Mouse (Mus musculus): Measurements from ENCODE around the gene Cend1.

The Cend1 gene

DNA sequence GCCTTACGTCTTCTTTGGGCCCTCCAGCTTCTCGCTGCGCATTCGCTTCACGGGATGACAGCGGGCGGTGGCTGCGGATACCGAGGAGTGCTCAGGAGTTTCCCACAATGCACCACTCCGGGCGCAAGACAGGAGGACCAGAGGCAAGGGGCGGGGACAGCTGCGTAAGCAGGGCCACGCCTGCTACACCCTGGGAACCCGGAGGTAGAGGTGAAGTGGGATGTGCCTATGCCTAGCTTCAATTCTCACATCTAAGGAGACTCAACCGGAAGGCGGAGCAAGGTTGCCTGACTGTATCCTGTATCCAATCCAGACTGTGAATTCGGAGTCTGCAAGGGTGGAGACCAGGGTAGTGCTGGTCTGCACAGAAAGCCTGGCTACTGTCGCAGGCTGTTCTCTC lies at the start of gene Cend1:
Gene Cend1, minus strand, starts transcription at position 182 of the 400 bp plus-strand sequence.
- peak; percentile 77 for DNase-seq (ENCODE audit: low read depth, low spot score)

DNA sequence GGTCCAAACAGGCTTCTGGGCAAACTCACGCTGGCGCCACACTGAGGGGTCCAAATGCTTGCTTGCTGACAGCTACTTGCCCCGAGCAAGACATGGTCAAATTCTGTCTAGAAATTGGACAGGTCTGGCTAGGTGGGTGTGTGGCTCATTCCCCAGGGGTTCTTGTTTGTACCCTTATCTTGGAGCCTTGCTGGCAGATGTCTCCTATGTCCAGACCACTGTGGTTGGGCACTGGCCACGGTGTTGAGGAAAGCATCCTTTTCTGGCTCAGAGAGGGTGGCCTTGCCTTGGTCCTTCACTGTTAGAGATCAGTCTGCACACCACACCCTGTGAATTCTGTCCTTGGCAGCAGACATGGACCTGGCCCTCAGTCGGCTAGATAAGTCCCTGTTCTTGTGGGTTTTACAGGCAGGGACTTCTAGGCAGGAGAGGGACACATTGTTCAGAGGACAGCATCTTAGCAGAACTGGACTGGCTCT lies 49.0 kb upstream of the Cend1 start:
- DNase-seq (ENCODE audit: low read depth, low spot score), result no peak

DNA sequence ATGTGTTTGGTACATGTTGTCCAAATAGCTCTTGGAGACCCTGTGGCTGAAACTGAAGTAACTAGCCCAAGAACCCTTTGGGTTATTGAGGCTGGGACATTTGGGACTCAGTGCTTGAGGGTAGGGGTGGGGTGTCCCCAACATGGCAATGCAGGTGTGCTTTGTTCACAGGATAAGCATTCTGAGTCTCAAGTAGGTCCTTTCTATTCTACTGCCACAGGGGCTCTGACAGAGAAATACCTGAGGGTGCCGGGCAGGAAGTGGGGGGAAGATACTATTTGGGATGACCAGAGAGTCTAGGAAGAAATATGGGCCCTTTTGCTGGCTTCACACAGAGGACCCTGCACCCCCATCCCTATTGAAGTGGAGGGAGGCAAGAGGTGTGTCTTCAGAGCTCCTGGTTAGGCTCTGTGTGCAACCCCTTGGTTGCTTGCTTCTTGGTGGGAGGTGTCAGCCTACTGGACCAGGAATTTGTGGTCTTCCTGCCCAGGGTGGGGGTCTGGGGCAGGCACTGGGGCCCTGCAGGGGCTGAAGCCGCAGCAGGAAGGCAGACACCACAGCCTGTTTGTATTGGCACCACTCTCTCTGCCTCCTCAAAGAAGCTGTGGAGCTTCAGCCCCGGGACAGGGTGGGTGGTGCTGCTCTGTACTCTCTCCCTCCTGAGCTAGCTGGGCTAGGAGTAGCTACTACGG lies 48.4 kb upstream of the Cend1 start:
- no peak for DNase-seq (ENCODE audit: low read depth, low spot score)

DNA sequence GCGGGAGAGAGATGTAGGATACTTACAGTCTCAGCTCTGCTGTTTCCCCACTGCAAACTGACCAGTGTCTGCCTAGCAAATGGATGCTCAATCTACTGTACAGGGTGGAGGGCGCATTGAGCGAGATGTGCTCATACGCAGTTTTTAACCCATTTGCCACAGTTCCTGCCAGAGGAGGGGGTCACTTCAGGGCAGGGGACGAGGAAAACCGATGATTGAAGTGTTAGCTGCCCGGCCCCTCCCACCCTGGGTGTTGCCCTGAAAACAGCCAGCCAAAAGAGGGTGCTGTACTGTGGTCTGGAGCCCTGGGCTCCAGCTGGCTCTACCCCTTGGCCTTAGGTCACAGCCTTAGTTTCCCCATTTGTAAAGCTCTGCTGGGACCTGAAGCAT lies 47.7 kb upstream of the Cend1 start:
- no peak for DNase-seq (ENCODE audit: low read depth, low spot score)

DNA sequence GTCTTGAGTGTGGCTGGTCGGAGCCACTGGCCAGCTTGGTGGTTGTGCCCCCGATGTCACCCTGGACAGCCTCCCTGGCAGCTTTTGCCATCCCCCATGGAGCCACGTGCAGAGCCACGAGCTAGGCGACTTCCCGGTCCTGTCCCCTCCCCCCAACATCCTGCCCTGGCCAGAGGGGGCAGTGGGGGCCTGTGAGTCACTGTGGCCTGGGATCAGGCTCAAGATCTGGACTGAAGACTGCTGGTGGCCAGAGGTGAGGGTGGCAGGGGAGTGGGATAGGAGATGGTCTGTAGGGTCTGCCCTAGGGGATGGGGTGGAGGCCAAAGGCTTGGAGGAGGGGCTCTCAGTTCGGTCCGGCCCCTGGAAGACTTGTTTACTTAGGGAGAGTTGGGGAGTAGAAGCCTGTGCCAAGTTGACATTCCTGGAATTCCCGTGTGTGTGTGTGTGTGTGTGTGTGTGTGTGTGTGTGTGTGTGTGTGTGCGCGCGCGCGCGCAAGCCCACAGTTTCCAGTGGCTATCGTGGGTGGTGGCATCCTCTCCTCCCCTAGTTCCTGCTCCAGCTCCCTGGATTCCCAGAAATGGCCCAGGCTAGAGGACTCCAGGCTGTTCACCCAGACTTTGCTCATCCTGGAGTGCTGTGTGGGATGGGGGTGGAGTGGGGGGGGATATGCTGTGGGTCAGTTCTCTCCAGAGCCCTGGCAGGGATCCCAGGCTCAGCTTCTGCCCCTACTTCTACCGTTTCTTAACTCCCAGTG lies 47.1 kb upstream of the Cend1 start:
- DNase-seq (ENCODE audit: low read depth, low spot score), result no peak

DNA sequence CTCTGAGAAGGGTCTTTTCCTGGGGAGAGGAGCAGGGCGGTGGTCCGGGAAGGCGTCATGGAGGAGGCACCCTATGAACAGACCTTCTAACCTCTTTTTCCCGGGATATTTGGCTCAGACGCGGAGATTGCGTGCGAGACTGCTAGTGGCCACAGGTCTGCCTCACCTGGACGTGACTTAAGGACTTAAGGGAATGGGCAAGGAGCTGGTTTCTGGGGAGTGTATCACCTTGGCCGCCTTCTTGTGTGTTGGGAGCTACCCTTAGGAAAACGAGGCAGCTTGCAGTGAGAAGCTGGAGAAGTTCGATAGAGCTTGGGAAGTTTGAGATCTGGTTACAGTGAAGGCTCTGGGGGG lies 46.5 kb upstream of the Cend1 start:
- no peak for DNase-seq (ENCODE audit: low read depth, low spot score)

DNA sequence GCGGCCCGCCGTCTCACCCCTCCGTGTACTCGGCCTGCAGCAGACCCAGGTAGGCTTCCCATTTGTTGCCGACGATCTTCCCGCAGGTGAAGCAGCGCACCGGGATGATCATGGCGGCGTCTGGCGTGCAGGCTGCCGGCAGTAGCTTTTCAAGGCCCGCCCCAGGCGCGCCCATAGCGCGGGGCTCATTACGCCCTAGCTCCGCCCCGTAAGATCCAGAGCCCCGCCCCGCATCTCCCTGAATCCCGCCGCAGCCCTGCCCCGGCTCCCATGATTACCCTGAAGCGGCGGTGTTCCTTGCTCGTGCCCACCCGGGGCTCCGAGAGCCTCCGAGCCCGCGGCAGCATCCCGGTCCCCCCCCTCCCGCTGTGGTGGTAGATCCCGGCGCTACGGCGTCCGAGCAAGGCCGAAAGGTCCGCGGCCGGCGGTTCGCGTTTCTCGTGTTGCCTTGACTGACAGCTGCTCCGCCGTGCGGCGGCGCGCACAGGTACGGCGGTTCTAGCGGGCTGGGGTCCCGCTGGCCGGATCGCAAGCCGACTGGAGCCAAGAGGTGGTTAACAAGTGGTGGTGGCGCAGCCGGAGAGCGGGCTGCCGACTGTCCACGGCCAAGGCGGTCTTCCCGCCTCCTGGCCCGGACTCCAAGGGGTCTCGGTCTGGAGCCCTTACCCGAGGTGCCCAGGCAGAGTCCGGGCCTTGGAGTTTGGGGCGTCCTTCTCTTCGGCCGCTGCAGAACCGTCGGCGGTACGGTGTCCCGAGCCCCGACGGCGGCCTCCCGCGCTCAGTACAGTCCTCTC lies 45.9 kb upstream of the Cend1 start, which contains the start of the genes Polr2l and Tspan4:
Gene Polr2l, minus strand, starts transcription at position 122 of the 794 bp plus-strand sequence.
Gene Tspan4, plus strand, starts transcription at position 230 of the 794 bp plus-strand sequence.
- peak; percentile 81 for DNase-seq (ENCODE audit: low read depth, low spot score)

DNA sequence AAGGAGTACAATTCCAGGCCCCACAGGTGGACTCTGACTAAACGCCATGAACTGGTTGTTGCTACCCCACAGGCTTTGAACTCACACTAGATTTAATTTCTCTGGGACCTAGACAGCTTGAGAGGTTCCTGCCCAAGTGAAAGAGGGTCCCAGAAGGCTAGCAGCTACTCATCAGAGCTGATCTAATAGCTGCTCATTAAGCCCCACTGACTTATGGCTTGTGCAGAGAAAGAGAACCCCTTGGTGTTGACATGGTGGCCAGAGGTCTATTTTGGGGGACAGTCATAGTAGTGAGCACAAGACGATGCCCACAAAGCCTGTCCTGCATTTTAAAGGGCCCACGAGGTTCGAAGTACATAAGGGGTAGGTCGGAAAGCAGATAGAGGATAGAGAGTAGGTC lies 44.9 kb upstream of the Cend1 start:
- DNase-seq (ENCODE audit: low read depth, low spot score), result no peak

DNA sequence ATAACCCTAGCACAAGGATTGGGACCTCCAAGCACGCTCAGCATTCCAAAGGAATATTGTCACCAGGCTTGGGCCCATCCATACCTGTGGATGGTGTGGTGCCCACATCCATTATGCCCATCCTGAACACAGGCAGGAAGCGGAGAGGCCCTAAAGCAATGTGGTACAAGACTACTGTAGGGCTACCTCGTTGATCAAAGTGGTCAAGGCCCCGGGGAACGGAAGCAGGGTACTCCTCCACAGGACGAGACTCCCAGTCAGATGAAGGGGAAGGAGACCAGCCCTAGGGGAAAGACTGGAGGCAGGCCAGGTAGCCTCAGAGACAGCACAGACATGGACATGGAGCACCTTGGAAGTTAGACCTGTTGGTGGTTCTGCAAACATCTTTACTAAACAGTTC lies 43.5 kb upstream of the Cend1 start:
- DNase-seq (ENCODE audit: low read depth, low spot score), result no peak

DNA sequence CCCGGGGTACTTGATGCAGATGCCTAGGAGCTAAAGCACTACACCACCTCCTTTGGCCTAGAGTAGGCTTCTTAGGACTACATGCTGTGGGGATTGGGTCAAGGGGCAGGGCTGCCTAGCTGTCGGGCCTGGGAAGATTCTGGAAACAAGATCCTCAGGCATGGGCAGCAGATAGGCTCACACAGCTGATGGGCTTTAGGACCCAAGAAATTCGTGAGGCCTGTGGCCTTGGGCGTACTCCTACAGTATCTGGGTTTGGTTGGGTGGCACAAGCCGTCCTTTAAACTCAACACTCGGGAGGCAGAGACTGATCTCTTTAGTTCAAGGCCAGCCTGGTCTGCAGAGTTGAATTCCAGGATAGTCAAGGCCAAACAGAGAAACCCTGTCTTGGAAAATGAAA lies 42.9 kb upstream of the Cend1 start:
- no peak for DNase-seq (ENCODE audit: low read depth, low spot score)

DNA sequence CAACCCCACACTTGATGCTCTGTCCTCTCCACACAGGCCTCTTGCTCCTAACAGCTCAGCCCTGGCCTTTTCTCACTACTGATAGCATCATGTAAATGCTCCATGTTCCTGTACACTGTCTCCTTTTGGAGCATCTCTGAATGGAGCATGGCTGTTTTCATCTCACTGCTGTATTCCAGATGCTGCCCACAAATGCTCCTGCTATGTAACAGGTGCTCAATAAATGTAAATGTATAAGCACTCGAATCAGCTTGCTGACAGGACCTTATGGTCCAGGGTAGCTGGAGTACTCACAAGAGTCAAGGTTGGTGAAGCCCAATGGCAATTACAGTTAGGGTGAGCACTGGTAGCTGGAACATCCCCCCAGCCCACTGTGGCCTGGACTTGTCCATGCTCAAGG lies 41.9 kb upstream of the Cend1 start:
- DNase-seq (ENCODE audit: low read depth, low spot score), result no peak

DNA sequence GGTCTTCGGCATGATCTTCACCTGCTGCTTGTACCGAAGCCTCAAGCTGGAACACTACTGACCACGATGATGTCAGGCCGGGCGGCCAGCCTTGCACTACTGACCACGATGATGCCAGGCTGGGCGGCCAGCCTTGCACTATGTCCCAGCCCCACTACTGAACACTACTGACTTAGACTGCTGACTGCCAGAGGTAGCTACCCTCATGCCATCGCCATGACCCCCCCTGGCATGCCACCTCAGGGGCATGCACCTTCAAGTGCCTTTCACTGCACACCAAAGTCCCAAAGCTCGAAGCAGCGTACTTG lies 41.3 kb upstream of the Cend1 start:
- no peak for DNase-seq (ENCODE audit: low read depth, low spot score)

DNA sequence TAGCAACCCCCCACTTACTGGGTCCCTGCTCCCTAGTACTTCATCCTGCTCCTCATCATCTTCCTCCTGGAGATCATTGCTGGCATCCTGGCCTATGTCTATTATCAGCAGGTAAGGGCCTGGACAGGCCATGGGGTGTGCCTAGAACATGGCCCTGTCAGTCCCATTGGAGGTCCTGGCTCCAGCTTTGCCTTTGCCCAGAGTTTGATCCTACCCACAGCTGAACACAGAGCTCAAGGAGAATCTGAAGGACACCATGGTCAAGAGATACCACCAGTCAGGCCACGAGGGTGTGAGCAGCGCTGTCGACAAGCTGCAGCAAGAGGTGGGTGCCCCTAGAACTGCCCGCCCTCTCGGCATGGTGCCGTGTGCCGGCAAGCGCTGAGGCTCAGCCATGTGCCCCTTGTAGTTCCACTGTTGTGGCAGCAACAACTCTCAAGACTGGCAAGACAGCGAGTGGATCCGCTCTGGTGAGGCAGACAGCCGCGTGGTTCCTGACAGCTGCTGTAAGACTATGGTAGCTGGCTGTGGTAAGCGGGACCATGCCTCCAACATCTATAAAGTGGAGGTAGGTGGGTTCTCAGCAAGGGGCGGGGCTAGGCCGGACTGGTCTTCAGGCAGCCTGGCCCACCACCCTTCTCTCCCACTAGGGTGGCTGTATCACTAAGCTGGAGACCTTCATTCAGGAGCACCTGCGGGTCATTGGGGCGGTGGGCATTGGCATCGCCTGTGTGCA lies 40.8 kb upstream of the Cend1 start:
- DNase-seq (ENCODE audit: low read depth, low spot score), result no peak

DNA sequence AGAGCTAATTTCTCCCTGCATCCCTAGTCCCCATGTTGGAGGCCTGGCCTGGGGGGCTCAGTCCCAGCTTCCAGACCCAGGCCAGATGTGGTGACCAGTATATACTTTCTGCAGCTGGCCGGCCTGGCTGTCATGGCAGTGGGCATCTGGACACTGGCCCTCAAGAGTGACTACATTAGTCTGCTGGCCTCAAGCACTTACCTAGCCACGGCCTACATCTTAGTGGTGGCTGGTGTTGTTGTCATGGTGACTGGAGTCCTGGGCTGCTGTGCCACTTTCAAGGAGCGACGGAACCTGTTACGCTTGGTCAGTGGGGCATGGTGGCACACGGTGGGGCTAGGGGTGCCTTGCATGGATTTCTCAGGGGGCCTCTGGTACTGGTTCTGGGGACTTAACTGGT lies 40.1 kb upstream of the Cend1 start:
- no peak for DNase-seq (ENCODE audit: low read depth, low spot score)

DNA sequence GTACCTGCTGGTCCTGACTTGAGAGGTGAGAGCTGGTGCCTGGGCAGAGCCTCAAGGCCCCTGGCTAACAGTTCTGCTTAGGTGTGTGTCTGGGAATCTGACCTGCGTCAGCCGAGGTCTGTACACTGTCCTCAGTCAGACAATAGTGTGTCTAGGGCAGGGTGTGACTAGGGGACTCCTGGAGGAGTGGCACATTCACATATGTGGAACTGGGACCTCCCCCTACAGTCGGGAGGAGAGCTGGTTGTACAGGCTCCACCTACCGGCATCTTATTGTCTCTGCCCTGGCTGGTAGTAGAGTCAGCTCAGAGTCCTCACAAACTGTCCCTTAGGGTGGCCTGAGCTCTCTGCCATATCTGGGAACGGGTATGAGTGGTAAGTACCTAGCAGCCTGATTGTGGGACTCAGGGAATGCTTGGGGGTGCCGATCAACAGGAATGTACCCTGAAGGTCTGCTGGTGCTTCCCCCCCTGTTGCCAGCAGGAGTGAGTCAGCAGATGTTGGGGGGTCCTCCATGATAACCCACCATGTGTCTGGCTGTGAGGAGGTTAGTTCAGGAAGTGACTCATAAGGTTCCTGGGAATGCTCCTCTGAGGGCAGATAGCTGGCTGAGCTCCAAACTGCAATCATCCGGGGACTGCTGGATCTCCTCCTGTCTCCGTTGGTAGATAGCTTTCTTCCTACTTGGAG lies 39.4 kb upstream of the Cend1 start:
- peak; percentile 65 for DNase-seq (ENCODE audit: low read depth, low spot score)

DNA sequence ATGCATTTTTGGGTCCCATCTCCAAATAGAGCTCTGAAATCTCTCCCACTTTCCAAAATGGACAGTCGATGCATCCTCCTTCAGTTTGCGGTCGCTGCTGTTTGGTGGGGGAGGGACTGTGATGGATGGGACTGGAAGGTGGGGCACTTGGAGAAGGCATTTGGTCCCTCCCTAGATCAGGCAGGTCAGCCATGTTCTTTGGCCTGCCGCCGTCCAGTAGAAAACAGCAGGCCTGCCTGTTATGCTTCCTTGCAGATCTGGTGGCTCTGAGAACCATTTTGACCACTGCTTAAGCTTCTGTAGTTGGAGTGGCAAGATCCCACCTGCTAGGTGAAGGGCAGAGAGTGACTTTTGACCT lies 38.9 kb upstream of the Cend1 start:
- no peak for DNase-seq (ENCODE audit: low read depth, low spot score)

DNA sequence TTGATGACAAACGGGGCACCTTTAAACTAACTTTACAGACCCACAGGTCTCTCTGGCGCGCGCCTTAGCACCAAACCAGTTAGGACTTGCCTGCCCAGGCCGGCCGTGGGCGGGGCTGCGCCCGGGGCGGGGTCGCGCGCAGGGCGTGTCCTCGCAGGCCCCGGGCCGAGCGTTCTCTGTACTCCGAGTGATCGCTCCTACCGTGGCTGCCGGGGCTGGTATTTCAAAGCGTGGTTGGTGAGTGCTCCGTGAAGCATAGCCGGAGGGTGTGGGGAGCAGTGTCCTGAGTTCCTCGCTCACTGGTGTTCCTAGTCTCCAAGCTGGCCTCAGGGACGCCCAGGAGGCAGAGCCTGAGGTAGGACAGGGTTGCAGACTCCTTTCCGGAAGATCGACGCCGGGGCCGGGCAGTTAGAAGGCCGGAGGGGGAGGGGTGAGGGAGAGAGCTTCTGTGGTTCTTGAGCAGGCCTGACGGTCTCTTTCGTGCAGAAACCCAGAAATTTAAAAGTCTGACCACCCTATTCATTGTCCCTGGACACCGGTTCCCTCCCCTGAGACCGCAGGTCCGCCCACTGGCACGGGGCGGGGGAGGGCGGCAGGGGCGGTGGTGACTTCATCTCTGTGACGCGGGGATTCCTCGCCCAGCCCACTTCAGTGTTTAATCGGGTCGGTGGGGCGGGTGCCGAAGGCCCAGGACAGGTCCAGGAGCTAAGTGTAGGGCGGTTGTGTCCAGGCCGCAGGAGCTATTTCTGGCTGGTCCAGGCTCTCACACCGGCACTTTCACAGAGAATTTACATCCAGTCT lies 38.1 kb upstream of the Cend1 start, which contains the start of gene Cd151:
Gene Cd151, plus strand, starts transcription at position 163 of the 801 bp plus-strand sequence.
- peak; percentile 72 for DNase-seq (ENCODE audit: low read depth, low spot score)

DNA sequence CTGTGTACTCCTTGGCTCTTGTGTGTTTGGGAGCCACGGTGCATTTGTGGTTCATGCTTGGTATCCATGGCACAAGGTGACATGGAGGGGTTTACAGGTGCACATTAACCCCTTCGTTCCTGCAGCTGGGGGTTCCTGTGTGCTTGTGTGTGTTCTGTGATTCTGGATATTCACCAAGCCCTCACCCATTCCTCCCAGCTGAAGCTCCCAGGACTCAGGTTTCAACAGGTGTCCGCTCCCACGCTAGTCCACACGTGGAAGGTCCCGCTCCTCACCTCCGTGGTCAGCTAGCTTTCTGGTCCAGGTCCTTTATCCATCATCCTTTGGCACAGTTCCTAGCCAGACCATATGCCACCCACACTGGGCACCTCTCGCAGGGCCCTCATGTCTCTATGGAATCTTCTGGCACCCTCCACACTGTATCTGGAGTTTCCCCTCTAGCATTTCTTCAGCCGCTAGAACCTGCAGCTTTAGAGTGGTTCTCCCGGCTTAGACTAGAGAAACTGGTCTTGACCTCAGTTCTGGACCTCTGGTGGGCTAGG lies 37.4 kb upstream of the Cend1 start:
- DNase-seq (ENCODE audit: low read depth, low spot score), result no peak

DNA sequence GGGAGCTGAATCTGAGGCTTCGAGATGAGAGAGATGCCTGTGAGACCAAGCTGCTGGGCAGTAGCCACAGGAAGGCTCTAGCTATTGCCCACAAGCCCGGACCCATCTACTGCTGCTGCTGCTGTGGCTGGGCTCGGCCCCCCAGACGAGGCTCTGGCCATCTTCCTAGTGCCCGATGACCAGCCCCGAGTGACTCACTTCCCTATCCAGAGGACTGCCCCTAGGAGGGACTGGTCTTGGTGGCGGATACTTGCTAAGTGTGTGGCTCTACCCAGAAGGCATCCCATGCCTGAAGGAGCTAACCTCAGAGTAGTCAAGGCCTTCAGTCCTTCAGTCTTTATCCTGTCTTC lies 36.7 kb upstream of the Cend1 start:
- DNase-seq (ENCODE audit: low read depth, low spot score), result no peak

DNA sequence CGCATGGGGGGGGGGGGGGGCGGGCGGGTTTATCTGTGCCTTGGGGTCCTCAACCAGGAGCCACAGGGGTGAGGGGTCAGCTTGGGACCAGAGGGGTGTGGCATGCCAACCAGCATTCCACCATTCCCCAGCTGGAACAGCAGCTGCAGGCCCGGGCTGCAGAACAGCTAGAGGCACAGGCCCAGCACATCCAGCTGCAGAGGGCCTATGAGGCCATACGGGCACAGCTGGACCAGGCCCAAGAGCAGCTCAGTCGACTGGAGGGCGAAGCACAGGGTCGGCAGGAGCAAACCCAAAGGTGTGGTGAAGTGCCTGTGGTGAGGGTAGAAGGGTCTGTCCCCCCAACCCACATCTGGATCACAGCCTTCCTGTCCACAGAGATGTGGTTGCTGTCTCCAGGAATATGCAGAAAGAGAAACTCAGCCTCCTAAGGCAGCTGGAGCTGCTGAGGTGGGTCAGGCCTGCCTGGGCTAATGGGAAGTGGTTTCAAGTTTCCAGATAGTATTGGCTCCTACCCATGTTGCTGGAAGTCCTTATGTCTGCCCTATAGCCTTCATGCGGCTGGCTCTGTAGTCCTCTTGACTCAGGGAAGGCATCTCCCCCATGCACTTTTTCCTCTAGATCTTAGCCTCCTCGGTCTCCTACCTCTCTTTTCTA lies 36.2 kb upstream of the Cend1 start:
- DNase-seq (ENCODE audit: low read depth, low spot score), result no peak

Measured in forelimb bud, embryonic 11.5 days (tissue).